Mouse (Mus musculus) kidney, embryonic 14.5 days (tissue): ENCODE measurements around the gene Cdip1. TPM values are rescaled to one million over a fixed set of nuclear protein-coding genes. Genes with fewer than 3 reads are reported as not detected.

Experiments used
- ATAC-seq: fragments of 200-750 bp; cut with Nextera tagmentation; 2 replicates; pipeline ENCODE4 v1.8.0; 2017; ENCODE audit warnings: moderate number of reproducible peaks, mild to moderate bottlenecking, moderate TSS enrichment, moderate library complexity; ENCODE audit not compliant: low FRiP score, low TSS enrichment
- H3K27ac ChIP-seq: fragments of 300-500 bp; sonication (generic); 2 replicates; pipeline ENCODE4 v1.5.1; 2014; ENCODE audit warnings: low read depth, mild to moderate bottlenecking, low read length, moderate library complexity, mixed read lengths
- H3K27me3 ChIP-seq: fragments of 300-500 bp; sonication (generic); 2 replicates; pipeline ENCODE4 v1.6.1; 2014; ENCODE audit warnings: mild to moderate bottlenecking, low read length; ENCODE audit not compliant: control insufficient read depth, insufficient read depth
- H3K36me3 ChIP-seq: fragments of 300-500 bp; sonication (generic); 2 replicates; pipeline ENCODE4 v1.6.1; 2014; ENCODE audit warnings: low read length, mixed read lengths; ENCODE audit not compliant: control insufficient read depth, insufficient read depth
- H3K4me1 ChIP-seq: fragments of 300-500 bp; sonication (generic); 2 replicates; pipeline ENCODE4 v1.6.1; 2014; ENCODE audit warnings: low read length, mixed read lengths; ENCODE audit not compliant: control insufficient read depth, insufficient read depth
- H3K4me2 ChIP-seq: fragments of 300-500 bp; sonication (generic); replicated peaks from 2 replicates; pipeline ENCODE4 v1.6.1; 2014; ENCODE audit warnings: low read depth, mild to moderate bottlenecking, low read length
- H3K4me3 ChIP-seq: fragments of 300-500 bp; sonication (generic); 2 replicates; pipeline ENCODE4 v1.5.1; 2014; ENCODE audit warnings: mild to moderate bottlenecking, low read length
- H3K9ac ChIP-seq: fragments of 300-500 bp; sonication (generic); 2 replicates; pipeline ENCODE4 v1.6.1; 2014; ENCODE audit warnings: low read depth, mild to moderate bottlenecking, low read length, moderate library complexity
- H3K9me3 ChIP-seq: fragments of 300-500 bp; sonication (generic); 2 replicates; pipeline ENCODE4 v1.6.1; 2016; ENCODE audit warnings: low read length; ENCODE audit not compliant: control insufficient read depth
- WGBS: fragments of 180-500 bp; shearing (Covaris S2); extraction: QIAGEN DNeasy Blood & Tissue Kit; methylation state at CpG from one replicate; pipeline ENCODE4 v1.1.7; 2014; 5-methylcytosine and 5-hydroxymethylcytosine counted together
- polyA plus RNA-seq: library from polyadenylated mRNA; unstranded; fragments of >200 nt; fragmentation: Nextera tagmentation; extraction: Ambion mirVana; gene quantifications from 2 replicates; pipeline ENCODE4 v1.2.1, GENCODE M21; 2014

Gene Cdip1
- polyA plus RNA-seq: 67.2 and 98.0 TPM in 2 replicates

GRCm38 (mm10) chr16:4789810-4790559, at the start of gene Cdip1:
Cdip1 (minus strand) TSS chr16:4790292.
- Histone ChIP-seq H3K27ac (peak within 1 kb of the TSS; percentile 98), H3K4me3 (peak within 1 kb of the TSS; percentile 87), H3K4me2 (peak within 1 kb of the TSS; percentile 72), H3K9me3 (no peaks in the 10 kb centered on the region), H3K4me1 (peaks cover 25% of the 10 kb centered on the region), H3K9ac (peak within 1 kb of the TSS; percentile 89), H3K36me3 (no peaks in the 10 kb centered on the region), H3K27me3 (no peaks in the 10 kb centered on the region)
- WGBS: under 1% methylated on average over 51 of the region's 51 CpGs
- peak; percentile 98 for ATAC-seq

GRCm38 (mm10) chr16:4839552-4839951, 49.5 kb upstream of the Cdip1 start:
- H3K4me3 ChIP-seq: no peak overlapping the region
- H3K9me3 ChIP-seq: no peaks in the 10 kb centered on the region
- H3K36me3 ChIP-seq: no peaks in the 10 kb centered on the region
- 77% methylated on average over 3 of the region's 3 CpGs for WGBS
- H3K4me2 ChIP-seq: no peak overlapping the region
- no peak overlapping the region for H3K27ac ChIP-seq
- no peaks in the 10 kb centered on the region for H3K4me1 ChIP-seq
- no peak for ATAC-seq
- no peak overlapping the region for H3K9ac ChIP-seq
- no peaks in the 10 kb centered on the region for H3K27me3 ChIP-seq

- Histone ChIP-seq H3K4me1 (no peaks in the 10 kb centered on the region), H3K27me3 (no peaks in the 10 kb centered on the region), H3K36me3 (no peaks in the 10 kb centered on the region), H3K4me2 (no peak overlapping the region), H3K9me3 (no peaks in the 10 kb centered on the region), H3K27ac (no peak overlapping the region), H3K4me3 (no peak overlapping the region), H3K9ac (no peak overlapping the region)
- no peak for ATAC-seq
- WGBS: 74% methylated on average over 3 of the region's 3 CpGs
These were observed 47.5 kb upstream of the Cdip1 start for GRCm38 (mm10) chr16:4837631-4838030.

GRCm38 (mm10) chr16:4835191-4835590, 45.1 kb upstream of the Cdip1 start, which contains the start of gene 4930562C15Rik:
4930562C15Rik (plus strand) TSS chr16:4835416.
- Histone ChIP-seq H3K9ac (no peak within 1 kb of the TSS), H3K4me3 (no peak within 1 kb of the TSS), H3K27ac (no peak within 1 kb of the TSS), H3K9me3 (no peaks in the 10 kb centered on the region), H3K27me3 (no peaks in the 10 kb centered on the region), H3K4me1 (no peaks in the 10 kb centered on the region), H3K36me3 (no peaks in the 10 kb centered on the region), H3K4me2 (no peak within 1 kb of the TSS)
- WGBS: 83% methylated on average over 3 of the region's 3 CpGs
- no peak for ATAC-seq

- WGBS: 83% methylated on average over 2 of the region's 2 CpGs
- Histone ChIP-seq H3K27ac (no peak overlapping the region), H3K4me2 (no peak overlapping the region), H3K4me3 (no peak overlapping the region), H3K27me3 (no peaks in the 10 kb centered on the region), H3K36me3 (no peaks in the 10 kb centered on the region), H3K9me3 (no peaks in the 10 kb centered on the region), H3K4me1 (no peaks in the 10 kb centered on the region), H3K9ac (no peak overlapping the region)
- no peak for ATAC-seq
These were observed 43.8 kb upstream of the Cdip1 start for GRCm38 (mm10) chr16:4833858-4834257.

- H3K36me3 ChIP-seq: no peaks in the 10 kb centered on the region
These were observed 41.7 kb upstream of the Cdip1 start for GRCm38 (mm10) chr16:4831650-4832419.

GRCm38 (mm10) chr16:4829271-4829900, 39.3 kb upstream of the Cdip1 start:
- H3K27me3 ChIP-seq: no peaks in the 10 kb centered on the region
- H3K9ac ChIP-seq: no peak overlapping the region
- H3K27ac ChIP-seq: no peak overlapping the region
- H3K9me3 ChIP-seq: no peaks in the 10 kb centered on the region
- H3K36me3 ChIP-seq: no peaks in the 10 kb centered on the region
- no peak overlapping the region for H3K4me3 ChIP-seq
- no peak for ATAC-seq
- 79% methylated on average over 6 of the region's 6 CpGs for WGBS
- no peak overlapping the region for H3K4me2 ChIP-seq
- no peaks in the 10 kb centered on the region for H3K4me1 ChIP-seq

More at GRCm38 (mm10) chr16:4831650-4832419, 41.7 kb upstream of the Cdip1 start:
- 47% methylated on average over 15 of the region's 15 CpGs for WGBS
- no peak overlapping the region for H3K4me2 ChIP-seq
- no peaks in the 10 kb centered on the region for H3K9me3 ChIP-seq
- H3K27ac ChIP-seq: no peak overlapping the region
- no peak overlapping the region for H3K4me3 ChIP-seq
- no peak for ATAC-seq
- no peaks in the 10 kb centered on the region for H3K27me3 ChIP-seq
- H3K4me1 ChIP-seq: no peaks in the 10 kb centered on the region
- no peak overlapping the region for H3K9ac ChIP-seq

GRCm38 (mm10) chr16:4827639-4828038, 37.5 kb upstream of the Cdip1 start:
- no peak overlapping the region for H3K27ac ChIP-seq
- H3K36me3 ChIP-seq: no peaks in the 10 kb centered on the region
- H3K4me1 ChIP-seq: no peaks in the 10 kb centered on the region
- no peak overlapping the region for H3K4me3 ChIP-seq
- H3K9me3 ChIP-seq: no peaks in the 10 kb centered on the region
- H3K9ac ChIP-seq: no peak overlapping the region
- H3K4me2 ChIP-seq: no peak overlapping the region
- 89% methylated on average over 5 of the region's 5 CpGs for WGBS
- ATAC-seq: no peak
- H3K27me3 ChIP-seq: no peaks in the 10 kb centered on the region
